Mouse (Mus musculus) CD4-positive, CD25-positive, alpha-beta regulatory T cell, adult 2 months (primary cell): Measurements from ENCODE around the gene H2-M9.

ENCODE experiments used
- DNase-seq: peaks from one replicate; pipeline ENCODE4 v3.0.0-alpha.2; 2012; ENCODE audit warnings: low read depth, low spot score

Gene H2-M9

DNA sequence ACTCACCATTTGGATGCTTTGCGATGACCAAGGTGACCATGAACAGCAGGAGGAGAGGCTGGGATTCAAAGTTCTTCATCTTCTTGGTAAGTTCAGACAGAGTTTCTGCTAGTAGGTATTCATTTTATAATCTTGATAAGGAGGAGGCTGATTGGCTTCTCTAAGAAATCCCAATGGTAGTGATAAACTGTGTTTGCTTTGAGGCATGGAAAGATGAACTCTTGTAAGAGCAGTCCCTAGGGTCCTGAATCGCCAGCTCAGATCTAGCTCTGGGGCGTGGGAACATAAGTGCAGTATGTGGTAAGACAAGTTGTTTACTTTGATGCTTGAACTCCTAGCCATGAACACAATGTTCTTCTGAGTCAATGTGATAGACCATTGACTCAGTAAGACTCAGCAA lies at the start of gene H2-M9:
Gene H2-M9 (minus strand): TSS at position 101 of the 400 bp plus-strand sequence.
- DNase-seq = no peak

- DNase-seq = no peak
These were observed 29.7 kb upstream of the H2-M9 start, which contains the start of gene H2-M1 for GRCm38 (mm10) chr17:36672119-36672518. H2-M1 (minus strand) TSS chr17:36672219.
